Mouse (Mus musculus): ENCODE measurements around the gene Pde1c. TPM values are rescaled to one million over a fixed set of nuclear protein-coding genes. Genes with fewer than 3 reads are reported as not detected.

The Pde1c gene
- polyA plus RNA-seq, 1 experiment from 2014 or later = 0.67 TPM

GRCm38 (mm10) chr6:56425846-56426245 lies 143.1 kb downstream of the Pde1c start:
- WGBS (ENCODE audit: insufficient replicate concordance) = 73% methylated on average over 5 of the region's 5 CpGs

GRCm38 (mm10) chr6:56422866-56423265 lies 146.0 kb downstream of the Pde1c start:
- Histone ChIP-seq H3K27me3 (replicated peaks) (no peaks in the 10 kb centered on the region), H3K9me3 (replicated peaks) (no peaks in the 10 kb centered on the region), H3K9ac (no peak overlapping the region), H3K4me2 (no peak overlapping the region), H3K27ac (no peak overlapping the region), H3K4me1 (no peaks in the 10 kb centered on the region), H3K4me3 (no peak overlapping the region), H3K36me3 (no peaks in the 10 kb centered on the region)
- no peak for ATAC-seq
- 43% methylated on average over 3 of the region's 3 CpGs for WGBS (ENCODE audit: insufficient replicate concordance)

More at GRCm38 (mm10) chr6:56425846-56426245, 143.1 kb downstream of the Pde1c start:
- Histone ChIP-seq H3K36me3 (no peaks in the 10 kb centered on the region), H3K4me2 (no peak overlapping the region), H3K27me3 (replicated peaks) (no peaks in the 10 kb centered on the region), H3K4me1 (no peaks in the 10 kb centered on the region), H3K27ac (no peak overlapping the region), H3K4me3 (no peak overlapping the region), H3K9me3 (replicated peaks) (no peaks in the 10 kb centered on the region), H3K9ac (no peak overlapping the region)
- ATAC-seq = no peak

DNA sequence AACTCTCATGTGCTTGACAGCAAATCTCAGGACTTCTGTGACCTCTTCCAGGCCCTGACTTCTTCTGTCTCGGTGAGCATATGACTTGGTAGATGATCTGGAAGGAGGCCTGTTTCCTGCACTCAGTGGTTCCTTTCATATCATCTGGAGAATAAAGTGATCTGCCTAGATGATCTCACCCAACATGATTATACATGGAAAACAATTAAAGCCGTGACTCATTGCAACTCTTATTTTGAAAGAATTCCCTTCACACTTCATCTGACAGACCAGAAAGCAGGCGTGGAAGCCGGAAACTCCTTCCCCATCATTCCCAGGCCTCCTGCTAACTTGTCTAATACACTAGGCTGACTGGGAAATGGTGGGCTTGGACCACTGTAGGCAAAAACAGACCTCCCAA lies 152.7 kb downstream of the Pde1c start:
- H3K27ac ChIP-seq = no peak overlapping the region
- no peaks in the 10 kb centered on the region for H3K36me3 ChIP-seq
- H3K4me3 ChIP-seq = no peak overlapping the region
- H3K9ac ChIP-seq = no peak overlapping the region
- H3K9me3 ChIP-seq (replicated peaks) = no peaks in the 10 kb centered on the region
- H3K4me2 ChIP-seq = no peak overlapping the region
- H3K4me1 ChIP-seq = no peaks in the 10 kb centered on the region
- no peak for ATAC-seq
- 67% methylated on average over 4 of the region's 4 CpGs for WGBS (ENCODE audit: insufficient replicate concordance)
- no peaks in the 10 kb centered on the region for H3K27me3 ChIP-seq (replicated peaks)

DNA sequence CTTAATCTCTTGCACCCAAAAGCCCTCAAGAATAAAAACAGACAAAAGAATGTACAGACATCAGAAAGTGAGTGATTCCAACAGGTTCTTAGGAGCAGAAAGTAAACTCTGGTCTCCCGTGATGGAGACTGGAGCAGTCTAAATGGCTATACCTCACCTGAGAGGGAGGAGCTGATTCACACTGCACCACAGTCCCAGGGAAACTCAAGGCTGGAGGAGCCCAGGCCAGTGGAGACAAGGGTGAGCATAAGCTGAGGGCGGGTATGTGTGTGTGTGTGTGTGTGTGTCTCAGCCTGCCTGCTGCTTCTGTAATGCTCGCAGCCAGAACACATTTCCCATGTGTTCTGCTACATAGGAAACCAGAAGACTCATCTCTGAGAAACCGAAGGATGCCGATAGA lies 179.7 kb downstream of the Pde1c start:
- 52% methylated on average over 5 of the region's 5 CpGs for WGBS (ENCODE audit: insufficient replicate concordance)
- H3K4me1 ChIP-seq = no peaks in the 10 kb centered on the region
- no peak overlapping the region for H3K4me2 ChIP-seq
- H3K27me3 ChIP-seq (replicated peaks) = no peaks in the 10 kb centered on the region
- no peaks in the 10 kb centered on the region for H3K36me3 ChIP-seq
- no peaks in the 10 kb centered on the region for H3K9me3 ChIP-seq (replicated peaks)
- no peak overlapping the region for H3K9ac ChIP-seq
- no peak overlapping the region for H3K27ac ChIP-seq
- ATAC-seq = no peak
- no peak overlapping the region for H3K4me3 ChIP-seq

DNA sequence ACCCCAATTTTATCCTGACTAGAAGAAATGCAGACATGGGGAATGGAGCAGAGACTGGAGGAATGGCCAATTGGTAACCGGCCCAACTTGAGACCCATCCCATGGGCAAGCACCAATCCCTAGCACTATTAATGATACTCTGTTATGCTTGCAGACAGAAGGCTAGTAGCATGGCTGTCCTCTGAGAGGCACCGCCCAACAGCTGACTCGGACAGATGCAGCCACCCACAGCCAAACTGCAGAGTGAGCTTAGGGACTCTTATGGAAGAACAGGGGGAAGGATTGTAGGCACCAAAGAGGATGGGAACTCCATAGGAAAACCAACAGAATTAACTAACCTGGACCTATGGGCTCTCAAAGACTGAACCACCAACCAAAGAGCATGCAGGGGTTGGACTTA lies 192.5 kb downstream of the Pde1c start:
- Histone ChIP-seq H3K9me3 (replicated peaks) (no peaks in the 10 kb centered on the region), H3K9ac (no peak overlapping the region), H3K4me3 (no peak overlapping the region), H3K36me3 (no peaks in the 10 kb centered on the region), H3K27me3 (replicated peaks) (no peaks in the 10 kb centered on the region), H3K4me1 (no peaks in the 10 kb centered on the region), H3K4me2 (no peak overlapping the region), H3K27ac (no peak overlapping the region)
- no peak for ATAC-seq
- 66% methylated on average over 3 of the region's 3 CpGs for WGBS (ENCODE audit: insufficient replicate concordance)

GRCm38 (mm10) chr6:56374180-56374579 lies 194.7 kb downstream of the Pde1c start:
- Histone ChIP-seq H3K27me3 (replicated peaks) (no peaks in the 10 kb centered on the region), H3K27ac (no peak overlapping the region), H3K9me3 (replicated peaks) (no peaks in the 10 kb centered on the region), H3K4me2 (no peak overlapping the region), H3K36me3 (no peaks in the 10 kb centered on the region), H3K4me1 (no peaks in the 10 kb centered on the region), H3K9ac (no peak overlapping the region), H3K4me3 (no peak overlapping the region)
- WGBS (ENCODE audit: insufficient replicate concordance) = 77% methylated on average over 5 of the region's 5 CpGs
- ATAC-seq = no peak

GRCm38 (mm10) chr6:56373753-56374152 lies 195.2 kb downstream of the Pde1c start:
- H3K27ac ChIP-seq = no peak overlapping the region
- ATAC-seq = no peak
- WGBS (ENCODE audit: insufficient replicate concordance) = 77% methylated on average over 3 of the region's 3 CpGs
- no peak overlapping the region for H3K4me3 ChIP-seq
- H3K4me1 ChIP-seq = no peaks in the 10 kb centered on the region
- H3K36me3 ChIP-seq = no peaks in the 10 kb centered on the region
- no peaks in the 10 kb centered on the region for H3K27me3 ChIP-seq (replicated peaks)
- no peaks in the 10 kb centered on the region for H3K9me3 ChIP-seq (replicated peaks)
- no peak overlapping the region for H3K4me2 ChIP-seq
- H3K9ac ChIP-seq = no peak overlapping the region

- Histone ChIP-seq H3K4me2 (no peak overlapping the region), H3K27me3 (replicated peaks) (no peaks in the 10 kb centered on the region), H3K9ac (no peak overlapping the region), H3K27ac (no peak overlapping the region), H3K4me3 (no peak overlapping the region), H3K36me3 (no peaks in the 10 kb centered on the region), H3K9me3 (replicated peaks) (no peaks in the 10 kb centered on the region), H3K4me1 (no peaks in the 10 kb centered on the region)
- 43% methylated on average over 10 of the region's 10 CpGs for WGBS (ENCODE audit: insufficient replicate concordance)
- ATAC-seq = no peak
These were observed 195.7 kb downstream of the Pde1c start for GRCm38 (mm10) chr6:56373046-56373751.

- 75% methylated on average over 13 of the region's 13 CpGs for WGBS (ENCODE audit: insufficient replicate concordance)
- H3K4me2 ChIP-seq = no peak overlapping the region
- no peak for ATAC-seq
These were observed 199.4 kb downstream of the Pde1c start for GRCm38 (mm10) chr6:56369462-56369861.

GRCm38 (mm10) chr6:56368116-56368515 lies 200.8 kb downstream of the Pde1c start:
- no peak overlapping the region for H3K9ac ChIP-seq
- no peak overlapping the region for H3K4me3 ChIP-seq
- H3K4me2 ChIP-seq = no peak overlapping the region
- H3K27me3 ChIP-seq (replicated peaks) = peaks cover 5% of the 10 kb centered on the region; the same call in 1 of the 2 replicates
- no peaks in the 10 kb centered on the region for H3K4me1 ChIP-seq
- WGBS (ENCODE audit: insufficient replicate concordance) = 37% methylated on average over 1 of the region's 1 CpGs
- no peaks in the 10 kb centered on the region for H3K36me3 ChIP-seq
- no peak for ATAC-seq
- no peaks in the 10 kb centered on the region for H3K9me3 ChIP-seq (replicated peaks)
- H3K27ac ChIP-seq = no peak overlapping the region

More at GRCm38 (mm10) chr6:56369462-56369861, 199.4 kb downstream of the Pde1c start:
- H3K36me3 ChIP-seq = no peaks in the 10 kb centered on the region
- no peaks in the 10 kb centered on the region for H3K4me1 ChIP-seq
- no peak overlapping the region for H3K4me3 ChIP-seq
- no peak overlapping the region for H3K9ac ChIP-seq
- H3K9me3 ChIP-seq (replicated peaks) = no peaks in the 10 kb centered on the region
- no peaks in the 10 kb centered on the region for H3K27me3 ChIP-seq (replicated peaks)
- H3K27ac ChIP-seq = no peak overlapping the region

GRCm38 (mm10) chr6:56367257-56367656 lies 201.6 kb downstream of the Pde1c start:
- no peak for ATAC-seq
- Histone ChIP-seq H3K9me3 (replicated peaks) (no peaks in the 10 kb centered on the region), H3K9ac (no peak overlapping the region), H3K27me3 (replicated peaks) (peaks cover 13% of the 10 kb centered on the region), H3K36me3 (no peaks in the 10 kb centered on the region), H3K4me3 (no peak overlapping the region), H3K27ac (no peak overlapping the region), H3K4me1 (no peaks in the 10 kb centered on the region; the same call in 1 of the 2 replicates), H3K4me2 (no peak overlapping the region)

GRCm38 (mm10) chr6:56362650-56363049 lies 206.3 kb downstream of the Pde1c start:
- Histone ChIP-seq H3K4me2 (no peak overlapping the region), H3K9me3 (replicated peaks) (no peaks in the 10 kb centered on the region), H3K4me1 (peaks cover 3% of the 10 kb centered on the region), H3K27me3 (replicated peaks) (peaks cover 37% of the 10 kb centered on the region), H3K4me3 (no peak overlapping the region), H3K36me3 (no peaks in the 10 kb centered on the region), H3K9ac (no peak overlapping the region), H3K27ac (no peak overlapping the region)
- no peak for ATAC-seq
- WGBS (ENCODE audit: insufficient replicate concordance) = 19% methylated on average over 5 of the region's 5 CpGs

DNA sequence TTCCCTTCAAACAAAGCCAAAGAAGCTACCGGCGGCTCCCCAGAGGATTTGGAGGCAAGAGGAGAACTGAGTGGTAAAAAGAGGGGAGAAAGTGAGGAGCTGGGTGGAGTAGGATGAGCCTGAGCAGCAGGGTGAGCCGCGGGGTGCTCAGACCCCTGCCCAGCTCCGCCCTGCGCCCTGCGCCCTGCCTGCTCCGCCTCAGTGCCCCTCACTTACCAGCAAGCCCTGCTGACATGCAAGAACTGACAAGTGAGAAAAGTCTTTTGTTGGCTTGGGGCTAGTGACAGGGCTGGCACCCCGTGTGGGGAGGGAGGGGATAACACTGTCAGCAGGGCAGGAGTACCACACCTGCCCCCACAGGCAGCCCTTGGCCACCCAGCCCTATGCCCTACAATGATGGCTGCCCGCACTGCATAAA lies 206.8 kb downstream of the Pde1c start:
- Histone ChIP-seq H3K27ac (no peak overlapping the region), H3K4me1 (peaks cover 3% of the 10 kb centered on the region), H3K36me3 (no peaks in the 10 kb centered on the region), H3K27me3 (replicated peaks) (peaks cover 37% of the 10 kb centered on the region), H3K4me3 (peak overlapping the region; percentile 11; the same call in 1 of the 2 replicates), H3K9me3 (replicated peaks) (no peaks in the 10 kb centered on the region), H3K9ac (no peak overlapping the region), H3K4me2 (peak overlapping the region; percentile 47)
- 5% methylated on average over 10 of the region's 10 CpGs for WGBS (ENCODE audit: insufficient replicate concordance)
- ATAC-seq = no peak

Measured in liver, embryonic 12.5 days (tissue).